Mouse (Mus musculus) adrenal gland, postnatal 4 days (tissue): ENCODE measurements around the gene Tbc1d2. TPM values are rescaled to one million over a fixed set of nuclear protein-coding genes. Genes with fewer than 3 reads are reported as not detected.
"Not testable (repeated sequence)": the region's sequence is repeated elsewhere in the genome, so short reads cannot be mapped to it uniquely, and the experiment has no call there.

ENCODE experiments used
- DNase-seq, 2 experiments: peaks; one replicate each; pipeline ENCODE4 v3.0.0; 2021 to 2022; ENCODE audit warnings: low spot score in 2 of 2, mixed read lengths in 2 of 2
- total RNA-seq, 2 experiments: library from RNA; stranded (reverse); gene quantifications; 2 replicates each; pipeline ENCODE4 v1.2.3; 2021

Gene Tbc1d2
- total RNA-seq, 2 experiments from 2014 or later, result 2.8 to 3.9 TPM

DNA sequence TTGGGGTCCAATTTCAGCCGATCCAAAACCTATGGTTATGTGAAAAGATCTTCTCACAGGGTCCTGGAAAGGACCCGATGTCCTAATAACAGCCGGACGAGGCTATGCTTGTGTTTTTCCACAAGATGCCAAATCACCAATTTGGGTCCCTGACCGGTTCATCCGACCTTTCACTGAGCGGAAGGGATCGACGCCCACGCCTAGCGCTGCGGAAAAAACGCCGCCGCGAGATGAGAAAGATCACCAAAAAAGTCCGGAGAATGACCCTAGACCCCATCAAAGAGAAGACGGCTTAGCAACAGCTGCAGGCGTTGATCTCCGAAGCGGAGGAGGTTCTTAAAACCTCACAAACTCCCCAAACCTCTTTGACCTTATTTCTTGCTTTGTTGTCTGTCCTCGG, 68.4 kb downstream of the Tbc1d2 start:
- not testable (repeated sequence) for DNase-seq

DNA sequence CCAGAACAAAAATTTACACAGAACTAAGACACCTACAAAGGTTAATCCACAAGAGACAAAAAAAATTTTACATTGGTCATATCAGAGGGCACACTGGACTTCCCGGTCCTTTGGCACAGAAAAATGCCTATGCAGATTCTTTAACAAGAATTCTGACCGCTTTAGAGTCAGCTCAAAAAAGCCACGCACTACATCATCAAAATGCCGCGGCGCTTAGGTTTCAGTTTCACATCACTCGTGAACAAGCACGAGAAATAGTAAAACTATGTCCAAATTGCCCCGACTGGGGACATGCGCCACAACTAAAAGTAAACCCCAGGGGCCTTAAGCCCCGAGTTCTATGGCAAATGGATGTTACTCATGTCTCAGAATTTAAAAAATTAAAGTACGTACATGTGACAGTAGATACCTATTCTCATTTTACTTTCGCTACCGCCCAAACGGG, 69.2 kb downstream of the Tbc1d2 start:
- DNase-seq, result not testable (repeated sequence)

DNA sequence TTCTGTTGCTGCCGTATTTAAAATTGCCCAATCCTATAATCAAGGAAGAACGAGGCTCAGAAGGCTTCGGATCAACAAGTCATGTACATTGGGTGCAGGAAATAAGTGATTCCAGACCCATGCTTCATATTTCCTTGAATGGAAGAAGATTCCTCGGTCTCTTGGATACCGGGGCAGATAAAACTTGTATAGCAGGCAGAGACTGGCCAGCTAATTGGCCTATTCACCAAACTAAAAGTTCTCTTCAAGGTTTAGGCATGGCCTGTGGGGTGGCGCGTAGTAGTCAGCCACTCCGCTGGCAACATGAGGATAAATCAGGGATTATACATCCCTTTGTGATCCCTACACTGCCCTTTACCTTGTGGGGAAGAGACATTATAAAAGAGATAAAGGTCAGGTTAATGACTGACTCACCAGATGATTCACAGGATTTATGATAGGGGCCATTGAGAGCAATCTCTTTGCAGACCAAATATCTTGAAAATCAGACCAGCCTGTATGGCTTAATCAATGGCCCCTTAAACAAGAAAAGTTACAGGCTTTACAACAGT, 71.1 kb downstream of the Tbc1d2 start:
- not testable (repeated sequence) for DNase-seq

DNA sequence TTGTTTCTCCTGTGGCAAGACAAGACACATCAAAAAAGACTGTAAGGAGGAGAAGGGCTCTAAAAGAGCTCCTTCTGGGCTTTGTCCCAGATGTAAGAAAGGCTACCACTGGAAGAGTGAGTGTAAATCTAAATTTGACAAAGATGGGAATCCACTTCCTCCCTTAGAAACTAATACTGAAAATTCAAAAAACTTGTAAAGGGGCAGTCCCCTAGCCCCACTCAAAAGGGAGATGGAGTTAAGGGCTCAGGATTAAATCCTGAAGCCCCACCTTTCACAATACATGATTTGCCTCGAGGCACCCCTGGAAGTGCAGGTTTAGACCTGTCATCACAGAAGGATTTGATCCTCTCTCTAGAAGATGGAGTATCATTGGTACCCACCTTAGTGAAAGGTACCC, 71.8 kb downstream of the Tbc1d2 start:
- DNase-seq, result no peak

DNA sequence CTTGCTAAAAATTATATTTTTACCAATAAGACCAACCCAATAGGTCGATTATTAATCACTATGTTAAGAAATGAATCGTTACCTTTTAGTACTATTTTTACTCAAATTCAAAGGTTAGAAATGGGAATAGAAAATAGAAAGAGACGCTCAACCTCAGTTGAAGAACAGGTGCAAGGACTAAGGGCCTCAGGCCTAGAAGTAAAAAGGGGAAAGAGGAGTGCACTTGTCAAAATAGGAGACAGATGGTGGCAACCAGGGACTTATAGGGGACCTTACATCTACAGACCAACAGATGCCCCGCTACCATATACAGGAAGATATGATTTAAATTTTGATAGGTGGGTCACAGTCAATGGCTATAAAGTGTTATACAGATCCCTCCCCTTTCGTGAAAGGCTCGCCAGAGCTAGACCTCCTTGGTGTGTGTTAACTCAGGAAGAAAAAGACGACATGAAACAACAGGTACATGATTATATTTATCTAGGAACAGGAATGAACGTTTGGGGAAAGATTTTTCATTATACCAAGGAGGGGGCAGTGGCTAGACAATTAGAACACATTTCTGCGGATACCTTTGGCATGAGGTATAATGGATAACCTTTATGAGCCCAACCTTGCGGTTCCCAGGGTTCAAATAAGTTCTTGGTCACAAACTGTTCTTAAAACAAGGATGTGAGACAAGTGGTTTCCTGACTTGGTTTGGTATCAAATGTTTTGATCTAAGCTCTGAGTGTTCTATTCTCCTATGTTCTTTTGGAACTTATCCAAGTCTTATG, 74.3 kb downstream of the Tbc1d2 start:
- not testable (repeated sequence) for DNase-seq

DNA sequence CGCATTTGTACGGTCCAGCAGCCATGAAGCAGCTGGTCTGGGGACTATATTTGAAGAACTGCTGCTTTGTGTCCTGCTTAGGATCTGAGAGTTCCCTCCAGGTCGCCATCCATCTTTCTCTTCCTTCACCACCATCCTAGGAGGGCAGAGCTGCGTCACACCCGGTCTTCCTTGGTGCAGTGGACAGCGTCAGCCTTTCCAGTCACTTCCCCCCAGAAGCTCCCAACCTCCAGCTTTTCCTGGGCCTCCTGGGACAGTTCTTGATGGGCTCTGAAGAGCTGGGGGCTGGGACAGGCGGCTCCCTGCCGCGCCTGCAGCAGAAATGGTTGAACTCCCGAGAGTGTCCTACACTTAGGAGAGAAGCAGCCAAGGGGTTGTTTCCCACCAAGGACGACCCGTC, 75.2 kb downstream of the Tbc1d2 start:
- DNase-seq, result no peak

DNA sequence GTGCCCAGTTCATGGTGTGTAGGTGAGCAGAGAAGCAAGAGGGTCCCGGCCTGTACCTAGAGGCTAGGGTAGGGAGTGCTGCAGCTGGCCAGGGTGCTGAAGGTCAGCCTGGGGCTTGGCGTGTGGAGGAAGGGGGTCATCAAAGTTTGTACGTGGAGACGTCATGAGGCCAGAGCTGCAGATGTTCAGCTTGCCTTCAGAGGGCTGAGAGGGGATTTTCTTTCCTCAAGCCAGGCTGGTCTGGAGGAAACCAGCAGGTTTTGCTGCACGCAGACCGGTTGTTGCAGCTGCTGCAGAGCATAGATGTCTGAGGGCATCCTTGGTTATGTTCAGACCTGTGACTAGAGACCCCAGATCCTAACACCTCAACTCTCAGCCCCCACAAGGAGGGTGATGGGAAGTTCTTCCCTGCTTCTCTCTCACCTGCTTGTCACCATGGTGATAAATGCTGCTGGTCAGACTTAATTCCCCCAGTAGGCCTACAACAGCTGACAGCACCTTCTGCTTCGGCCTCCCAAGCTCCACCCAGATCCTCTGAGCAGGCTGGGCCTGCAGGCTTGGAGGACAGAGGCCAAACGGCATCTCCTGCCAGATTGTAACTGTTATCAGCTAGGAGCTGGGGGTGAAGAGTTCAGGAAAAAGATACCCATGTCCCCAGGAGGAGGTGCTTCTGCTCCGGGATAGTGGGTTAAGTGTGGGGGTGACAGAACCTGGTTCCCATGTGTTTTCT, 75.8 kb downstream of the Tbc1d2 start:
- DNase-seq, result no peak

DNA sequence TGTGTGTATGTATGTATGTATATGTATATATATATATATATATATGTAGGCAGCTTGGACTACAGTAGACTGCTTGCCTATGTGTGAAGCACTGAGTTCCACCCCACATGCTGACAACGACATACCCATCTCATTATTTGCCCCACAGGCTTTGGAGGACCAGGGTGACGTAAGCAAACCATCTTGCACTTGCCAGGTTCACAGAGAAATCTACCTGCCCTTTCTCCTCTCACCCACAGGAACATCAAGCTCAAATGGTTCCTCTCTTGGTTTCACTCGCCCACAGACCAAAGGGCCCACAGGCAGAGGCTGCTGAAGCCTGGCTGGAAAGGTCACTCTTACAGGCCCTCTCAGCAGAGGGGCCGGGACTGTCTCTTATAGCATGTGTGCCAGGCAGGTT, 77.4 kb downstream of the Tbc1d2 start:
- no peak for DNase-seq

DNA sequence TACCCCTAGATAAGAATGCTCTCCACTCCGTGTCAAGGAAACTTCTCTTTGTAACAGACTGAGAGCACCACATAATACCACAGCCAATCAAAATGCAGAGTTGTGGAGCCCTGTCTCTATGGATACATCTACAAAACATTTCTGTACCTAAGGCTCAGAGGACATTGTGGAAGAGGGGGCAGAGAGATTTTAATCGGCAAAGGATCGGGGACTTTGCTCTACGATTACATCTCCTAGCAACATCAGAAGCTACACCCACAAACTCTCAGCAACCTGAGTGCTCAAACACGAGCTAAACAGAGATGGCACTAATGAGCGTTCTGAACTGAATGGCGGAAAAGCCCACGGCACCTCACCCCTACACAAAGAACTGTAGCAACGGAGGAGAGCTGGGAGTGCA, 78.3 kb downstream of the Tbc1d2 start:
- DNase-seq, result no peak

DNA sequence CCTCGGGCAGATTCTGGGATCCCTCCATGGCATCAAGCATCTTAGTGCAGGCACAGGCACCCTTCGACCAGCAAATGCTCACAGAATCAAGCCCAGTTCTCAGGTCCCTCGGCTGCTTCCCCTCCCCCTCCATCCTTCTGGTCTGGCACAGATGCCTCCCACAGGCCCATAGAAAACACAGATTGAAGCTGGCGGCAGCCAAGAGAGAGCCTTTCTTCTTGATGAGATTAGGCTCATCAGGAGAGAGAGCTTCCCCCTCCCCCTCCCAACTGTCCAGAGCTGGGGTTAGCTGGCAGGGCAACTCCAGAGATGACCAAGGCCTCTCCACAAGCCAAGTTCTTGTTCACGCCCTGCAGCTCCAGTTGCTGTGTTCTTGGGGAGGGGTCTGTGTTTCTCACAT, 80.3 kb downstream of the Tbc1d2 start:
- no peak for DNase-seq

DNA sequence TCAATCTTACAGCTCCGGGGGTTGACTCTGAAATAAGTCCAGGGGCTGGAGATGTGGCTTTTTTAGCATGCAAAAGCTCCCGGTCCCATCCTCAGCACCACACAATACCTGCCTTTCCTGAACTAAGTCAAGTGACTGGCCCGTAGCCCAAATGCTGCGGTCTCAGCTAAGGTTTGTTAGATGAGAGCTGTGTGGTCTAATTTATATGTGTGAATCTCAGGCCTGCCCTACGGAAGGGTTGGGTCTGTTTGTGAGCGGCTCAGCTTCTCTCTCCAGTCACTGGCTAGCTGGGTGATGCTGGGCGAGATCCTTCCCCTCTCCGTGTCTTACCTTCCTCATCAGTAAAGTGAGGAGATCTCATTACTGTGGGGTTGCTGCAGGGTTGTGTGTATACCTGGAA, 81.8 kb downstream of the Tbc1d2 start:
- DNase-seq, result no peak

DNA sequence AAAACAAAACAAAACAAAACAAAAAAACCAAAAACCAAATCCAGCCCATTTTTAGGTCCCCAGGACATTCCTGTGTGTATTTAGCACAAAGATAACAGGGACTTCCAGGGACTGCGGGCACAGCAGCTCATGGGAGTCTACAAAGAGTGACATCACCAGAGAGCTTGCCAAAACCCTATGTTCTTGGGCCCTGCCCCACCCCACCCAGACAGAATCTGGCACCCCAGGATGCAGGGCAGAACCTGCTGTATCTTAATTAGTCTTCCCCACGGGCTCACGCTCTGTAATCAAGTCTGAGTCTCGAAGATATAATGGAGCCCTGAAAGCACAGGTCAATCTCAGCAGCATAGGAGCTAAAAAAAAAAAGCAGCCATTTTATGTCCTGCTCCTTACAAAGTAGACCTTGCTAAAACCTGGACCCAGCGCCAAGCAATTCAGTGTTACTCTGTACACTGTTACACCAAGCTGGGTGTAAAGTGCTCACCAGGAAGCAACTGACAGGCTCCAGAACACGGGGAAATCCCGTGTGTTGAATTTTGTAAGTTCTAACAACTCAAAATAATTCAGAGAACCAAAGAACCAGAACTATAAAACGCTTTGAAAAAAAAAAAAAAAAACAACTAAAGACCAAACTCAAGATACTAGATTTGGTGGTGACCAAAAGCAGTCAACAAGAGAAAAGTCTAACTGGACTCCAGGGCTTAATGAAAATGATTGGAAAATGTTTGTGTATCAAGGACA, 82.9 kb downstream of the Tbc1d2 start:
- DNase-seq, result no peak

DNA sequence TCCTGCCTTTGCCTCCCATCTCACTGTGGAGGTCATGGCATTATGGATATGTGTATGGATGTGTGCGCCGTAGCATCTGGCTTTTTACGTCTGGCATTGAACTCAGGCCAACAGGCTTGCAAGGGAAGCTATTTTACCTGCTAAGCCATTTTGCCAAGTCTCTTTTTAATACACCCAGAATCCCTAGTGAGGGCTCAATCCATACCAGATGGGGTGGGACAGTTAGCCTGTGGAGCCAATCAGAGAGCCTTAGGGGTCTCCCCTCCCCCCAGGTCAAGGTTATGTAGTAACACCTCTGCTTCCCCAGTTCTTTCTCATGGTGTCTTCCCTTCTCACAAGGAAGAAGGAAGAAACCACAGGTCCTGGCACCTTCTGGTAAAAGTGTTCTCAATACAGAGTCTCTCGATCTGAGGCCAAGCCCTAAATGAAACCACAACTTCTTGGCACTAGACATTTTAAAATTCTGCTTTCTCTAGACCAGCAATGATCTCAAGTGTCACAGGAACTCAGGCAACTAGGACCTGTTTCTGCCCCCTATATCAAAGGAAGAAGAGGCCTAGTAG, 84.5 kb downstream of the Tbc1d2 start:
- no peak for DNase-seq

DNA sequence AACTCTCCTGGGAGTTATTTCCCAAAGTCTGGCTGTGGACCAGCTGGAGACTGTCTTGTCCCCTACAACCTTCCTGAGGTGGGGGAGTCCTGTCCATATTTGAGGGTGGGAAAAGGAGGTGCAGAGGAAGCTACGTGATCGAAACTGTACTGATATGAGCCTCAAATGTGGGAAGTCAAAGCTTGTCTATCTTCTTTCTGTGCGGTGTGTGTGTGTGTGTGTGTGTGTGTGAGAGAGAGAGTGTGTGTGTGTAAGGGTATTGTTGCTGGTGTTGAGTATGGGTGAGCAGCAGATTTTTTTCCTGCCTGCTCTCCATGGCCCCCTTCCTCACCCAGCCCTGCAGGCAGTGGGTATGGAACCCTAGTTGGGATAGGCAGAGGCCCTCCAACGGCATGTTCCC, 85.8 kb downstream of the Tbc1d2 start:
- no peak for DNase-seq

DNA sequence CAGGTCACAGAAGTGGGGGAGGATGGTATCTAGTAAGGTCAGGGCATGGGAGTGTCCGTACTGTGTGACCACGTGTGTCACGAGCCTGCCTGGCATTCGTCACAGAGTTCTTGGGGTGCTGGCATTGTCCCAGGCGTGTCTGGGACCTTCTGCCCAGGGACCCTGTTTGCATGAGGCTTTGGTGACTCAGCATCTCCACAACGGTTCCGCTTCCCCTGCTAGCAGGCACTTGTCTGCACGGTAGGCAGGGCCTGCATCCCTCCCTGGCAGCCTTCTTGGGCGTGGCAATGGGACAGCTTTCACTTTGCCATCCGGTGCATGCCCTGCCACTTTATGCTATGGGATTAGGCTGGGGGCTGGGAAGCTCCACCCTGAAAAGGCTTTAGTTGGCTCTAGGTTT, 86.2 kb downstream of the Tbc1d2 start:
- no peak for DNase-seq

DNA sequence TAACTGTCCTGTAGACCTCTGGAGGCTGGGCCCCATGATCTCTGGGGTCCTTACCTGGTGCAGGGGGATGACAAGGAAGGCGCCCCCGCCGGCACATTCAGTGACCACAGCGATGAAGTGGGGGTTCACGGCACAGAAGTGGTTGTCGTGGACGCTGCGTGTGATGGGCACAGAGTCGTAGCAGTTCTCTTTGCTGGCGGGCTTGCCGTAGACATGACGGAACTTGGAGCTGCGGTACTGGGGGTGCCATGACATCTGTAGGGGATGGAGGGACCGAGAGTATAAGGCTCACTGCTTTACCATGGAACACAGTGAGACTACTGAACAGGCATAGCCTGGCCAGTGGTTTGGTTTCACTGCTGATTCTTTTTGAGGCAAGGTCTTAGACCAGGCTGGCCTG, 87.2 kb downstream of the Tbc1d2 start:
- DNase-seq, result no peak

DNA sequence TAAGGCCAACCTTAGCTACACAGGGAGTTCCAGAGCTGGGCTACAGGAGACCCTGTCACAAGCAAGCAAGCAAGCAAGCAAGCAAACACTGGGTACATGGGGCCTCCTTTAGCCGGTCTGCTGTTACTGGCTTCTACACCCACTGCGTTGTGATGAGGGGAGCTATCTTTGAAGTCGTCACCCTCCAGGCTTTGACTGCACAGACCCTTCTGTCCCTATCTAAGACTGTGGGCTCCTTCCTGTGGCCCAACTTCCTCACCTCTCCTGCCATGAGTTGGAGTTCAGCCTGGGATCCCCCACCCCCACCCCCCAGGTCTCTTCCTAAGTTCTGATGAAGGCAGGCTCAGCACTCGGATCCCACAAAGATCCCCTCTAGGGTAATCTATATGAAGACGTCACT, 88.0 kb downstream of the Tbc1d2 start:
- no peak for DNase-seq

DNA sequence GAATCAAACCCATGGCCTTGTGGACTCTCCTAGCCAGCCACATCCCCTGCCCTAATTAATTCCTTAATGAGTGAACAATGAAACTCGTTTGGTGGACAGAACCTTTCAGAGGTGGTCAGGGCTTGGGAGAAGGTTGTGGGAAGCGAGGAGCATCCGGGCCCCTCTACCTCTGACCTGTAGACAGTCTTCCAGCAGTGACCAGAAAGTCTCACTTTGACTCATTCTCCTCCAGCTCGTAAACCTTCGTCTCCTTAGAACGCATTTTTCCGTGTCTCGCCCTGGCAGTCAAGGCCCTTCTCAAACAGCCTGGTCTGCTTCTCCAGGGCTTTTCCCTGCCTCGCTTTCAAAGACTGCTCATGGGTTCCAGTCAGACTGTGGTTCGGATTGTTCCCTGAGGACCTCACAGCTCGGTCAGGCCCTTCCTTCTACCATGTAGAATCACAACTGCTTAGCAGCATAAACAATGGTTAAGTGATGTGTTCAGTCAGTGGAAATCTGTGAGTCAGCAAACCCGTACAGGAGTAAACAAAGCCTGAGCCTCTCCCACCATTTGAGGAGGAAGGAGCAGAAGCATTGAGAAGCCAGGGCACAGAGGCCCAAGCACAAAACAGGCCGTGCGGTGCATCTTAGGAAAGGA, 89.8 kb downstream of the Tbc1d2 start:
- DNase-seq, result no peak

DNA sequence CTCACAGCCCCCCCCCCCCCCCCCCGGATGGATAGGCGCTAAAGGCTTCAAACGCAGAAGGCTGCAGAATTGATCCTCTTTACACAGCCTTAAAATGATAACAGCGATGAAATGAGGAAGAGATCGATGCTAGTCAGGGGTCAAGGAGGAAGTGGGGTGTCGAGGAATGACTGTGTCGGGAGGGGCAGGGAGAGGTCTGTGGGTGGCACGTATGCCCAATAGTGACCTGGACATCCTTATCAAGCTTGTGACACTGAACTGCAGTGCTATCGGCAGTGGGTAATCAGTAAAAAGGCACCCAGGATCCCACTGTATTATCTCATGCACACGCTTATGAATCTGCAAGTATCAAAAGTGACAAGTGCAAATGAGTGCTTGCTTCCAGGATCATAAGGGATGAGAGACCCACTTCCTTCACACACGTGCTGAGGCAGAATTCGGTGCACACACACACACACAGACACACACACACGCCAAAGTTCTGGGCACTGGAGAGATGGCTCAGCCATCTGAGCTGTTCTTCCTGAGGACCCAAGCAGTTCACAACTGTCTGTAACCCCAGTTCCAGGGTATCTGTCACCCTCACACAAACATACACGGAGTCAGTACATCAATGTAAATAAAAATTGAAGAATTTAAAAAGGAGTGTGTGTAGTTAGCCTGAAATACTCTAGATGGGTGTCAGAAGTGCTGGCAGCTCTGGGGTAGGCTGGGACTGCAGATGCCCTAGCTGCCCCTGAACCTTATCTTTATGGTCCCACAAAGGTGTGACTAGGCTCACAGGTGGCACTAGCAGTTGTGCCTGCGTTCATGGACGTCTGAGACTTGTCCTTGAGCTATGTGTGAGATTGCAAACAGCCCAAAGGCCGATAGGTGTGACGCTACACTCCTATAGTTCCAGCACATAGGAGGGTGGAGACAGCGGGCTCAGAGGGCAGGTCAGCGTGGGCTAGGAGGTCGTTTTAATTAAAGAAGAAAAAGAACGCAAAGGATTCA, 91.0 kb downstream of the Tbc1d2 start:
- no peak for DNase-seq

DNA sequence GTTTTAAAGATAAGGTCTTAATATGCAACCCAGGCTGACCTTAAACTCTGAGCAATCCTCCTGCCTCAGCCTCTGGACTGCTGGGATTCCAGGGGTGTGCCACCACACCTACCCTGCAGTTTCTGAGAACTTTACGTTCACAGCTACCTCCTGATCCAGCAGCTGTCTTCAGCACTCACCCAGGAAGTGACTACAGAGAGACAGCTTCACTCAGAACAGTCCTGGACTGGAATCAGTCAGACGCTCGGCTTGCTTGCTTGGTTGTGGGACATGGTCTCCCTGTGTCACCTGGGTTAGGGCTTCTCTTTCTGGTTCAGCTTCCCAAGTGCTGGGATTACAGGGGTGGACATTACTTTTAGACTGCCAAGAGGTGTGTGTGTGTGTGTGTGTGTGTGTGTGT, 93.1 kb downstream of the Tbc1d2 start:
- no peak for DNase-seq
